Mouse (Mus musculus) neural tube, embryonic 14.5 days (tissue): ENCODE data around the gene Ubr1. TPM values are rescaled to one million over a fixed set of nuclear protein-coding genes. Genes with fewer than 3 reads are reported as not detected.
"Not testable (repeated sequence)": the region's sequence is repeated elsewhere in the genome, so short reads cannot be mapped to it uniquely, and the experiment has no call there.

Source experiments
- ATAC-seq: fragments of 200-750 bp; cut with Nextera tagmentation; 2 replicates; pipeline ENCODE4 v1.8.0; 2017; ENCODE audit warnings: low read depth, mild to moderate bottlenecking, moderate TSS enrichment, moderate library complexity
- H3K27ac ChIP-seq: fragments of 300-500 bp; sonication (generic); 2 replicates; pipeline ENCODE4 v1.5.1; 2014; ENCODE audit warnings: low read depth, mild to moderate bottlenecking, control low read depth, low read length, moderate library complexity, mixed read lengths
- H3K27me3 ChIP-seq: fragments of 300-500 bp; sonication (generic); 2 replicates; pipeline ENCODE4 v1.6.1; 2014; ENCODE audit warnings: low read length; ENCODE audit not compliant: control insufficient read depth, insufficient read depth
- H3K36me3 ChIP-seq: fragments of 300-500 bp; sonication (generic); 2 replicates; pipeline ENCODE4 v1.6.1; 2014; ENCODE audit warnings: low read length, mixed read lengths; ENCODE audit not compliant: control insufficient read depth, insufficient read depth
- H3K4me1 ChIP-seq: fragments of 300-500 bp; sonication (generic); 2 replicates; pipeline ENCODE4 v1.6.1; 2014; ENCODE audit warnings: low read length; ENCODE audit not compliant: control insufficient read depth, insufficient read depth
- H3K4me2 ChIP-seq: fragments of 300-500 bp; sonication (generic); 2 replicates; pipeline ENCODE4 v1.6.1; 2014; ENCODE audit warnings: mild to moderate bottlenecking, low read depth, low read length, control low read depth
- H3K4me3 ChIP-seq: fragments of 300-500 bp; sonication (generic); 2 replicates; pipeline ENCODE4 v1.5.1; 2014; ENCODE audit warnings: low read depth, low read length, control low read depth, mixed read lengths
- H3K9ac ChIP-seq: fragments of 300-500 bp; sonication (generic); replicated peaks from 2 replicates; pipeline ENCODE4 v1.6.1; 2014; ENCODE audit warnings: low read depth, mild to moderate bottlenecking, control low read depth, low read length, mixed read lengths
- H3K9me3 ChIP-seq: fragments of 300-500 bp; sonication (generic); 2 replicates; pipeline ENCODE4 v1.6.1; 2016; ENCODE audit warnings: low read length; ENCODE audit not compliant: control insufficient read depth
- WGBS: fragments of 180-500 bp; shearing (Covaris S2); extraction: QIAGEN DNeasy Blood & Tissue Kit; methylation state at CpG from one replicate; pipeline ENCODE4 v1.1.7; 2014; 5-methylcytosine and 5-hydroxymethylcytosine counted together
- polyA plus RNA-seq: library from polyadenylated mRNA; unstranded; fragments of >200 nt; fragmentation: Nextera tagmentation; extraction: Ambion mirVana; gene quantifications from 2 replicates; pipeline ENCODE4 v1.2.1, GENCODE M21; 2014

Ubr1 gene
- polyA plus RNA-seq, 1 experiment from 2014 or later: 37.9 TPM

- ATAC-seq: no peak
- WGBS: 55% methylated on average over 2 of the region's 2 CpGs
- Histone ChIP-seq H3K36me3 (no peaks in the 10 kb centered on the region), H3K4me3 (no peak overlapping the region), H3K27me3 (no peaks in the 10 kb centered on the region), H3K9me3 (no peaks in the 10 kb centered on the region), H3K9ac (no peak overlapping the region), H3K4me1 (peaks cover 5% of the 10 kb centered on the region; the same call in 1 of the 2 replicates), H3K4me2 (no peak overlapping the region), H3K27ac (no peak overlapping the region)
Measured at GRCm38 (mm10) chr2:120978693-120979037, 8.2 kb upstream of the Ubr1 start.

- H3K4me1 ChIP-seq: peaks cover 5% of the 10 kb centered on the region; the same call in 1 of the 2 replicates
- peak overlapping the region; percentile 89 for H3K27ac ChIP-seq
- H3K4me3 ChIP-seq: peak overlapping the region; percentile 79
- ATAC-seq: 0 out of 2 replicates have a peak, but pooled peaks have one; percentile 2
- H3K4me2 ChIP-seq: peak overlapping the region; percentile 82
- H3K36me3 ChIP-seq: no peaks in the 10 kb centered on the region
- WGBS: 78% methylated on average over 8 of the region's 8 CpGs
- no peaks in the 10 kb centered on the region for H3K9me3 ChIP-seq
- no peaks in the 10 kb centered on the region for H3K27me3 ChIP-seq
- peak overlapping the region; percentile 85 for H3K9ac ChIP-seq
Measured at GRCm38 (mm10) chr2:120977926-120978692, 7.6 kb upstream of the Ubr1 start.

GRCm38 (mm10) chr2:120976990-120977925, 6.7 kb upstream of the Ubr1 start, which contains the start of gene Tmem62:
TSS of gene Tmem62 (plus strand) at chr2:120977017.
- Histone ChIP-seq H3K4me3 (peak within 1 kb of the TSS; percentile 79), H3K9ac (peak within 1 kb of the TSS; percentile 85), H3K36me3 (no peaks in the 10 kb centered on the region), H3K27me3 (no peaks in the 10 kb centered on the region), H3K4me1 (peaks cover 5% of the 10 kb centered on the region; the same call in 1 of the 2 replicates), H3K9me3 (no peaks in the 10 kb centered on the region), H3K4me2 (peak within 1 kb of the TSS; percentile 82), H3K27ac (peak within 1 kb of the TSS; percentile 89)
- whole genome bisulfite sequencing: 2% methylated on average over 59 of the region's 71 CpGs
- ATAC-seq: peak; percentile 85

- ATAC-seq: no peak
- Histone ChIP-seq H3K4me1 (peaks cover 5% of the 10 kb centered on the region; the same call in 1 of the 2 replicates), H3K9ac (no peak overlapping the region), H3K36me3 (no peaks in the 10 kb centered on the region), H3K4me2 (peak overlapping the region; percentile 82; the same call in 1 of the 2 replicates), H3K9me3 (no peaks in the 10 kb centered on the region), H3K27me3 (no peaks in the 10 kb centered on the region), H3K27ac (no peak overlapping the region), H3K4me3 (peak overlapping the region; percentile 79; the same call in 1 of the 2 replicates)
- WGBS: 53% methylated on average over 4 of the region's 4 CpGs
Measured at GRCm38 (mm10) chr2:120976308-120976707, 5.8 kb upstream of the Ubr1 start.

- Histone ChIP-seq H3K36me3 (no peaks in the 10 kb centered on the region), H3K9ac (no peak overlapping the region), H3K4me2 (no peak overlapping the region), H3K4me1 (peaks cover 17% of the 10 kb centered on the region), H3K9me3 (no peaks in the 10 kb centered on the region), H3K4me3 (no peak overlapping the region), H3K27ac (no peak overlapping the region), H3K27me3 (no peaks in the 10 kb centered on the region)
- 18% methylated on average over 5 of the region's 5 CpGs for WGBS
- no peak for ATAC-seq
Measured at GRCm38 (mm10) chr2:120972964-120973363, 2.4 kb upstream of the Ubr1 start.

GRCm38 (mm10) chr2:120972257-120972656, 1.7 kb upstream of the Ubr1 start:
- H3K4me1 ChIP-seq: peaks cover 12% of the 10 kb centered on the region
- H3K27me3 ChIP-seq, H3K4me2 ChIP-seq, H3K9me3 ChIP-seq, ATAC-seq, H3K9ac ChIP-seq, H3K4me3 ChIP-seq, H3K36me3 ChIP-seq, H3K27ac ChIP-seq: not testable (repeated sequence)
- 99% methylated on average over 8 of the region's 8 CpGs for WGBS

- H3K4me3 ChIP-seq: no peak overlapping the region
- no peak overlapping the region for H3K4me2 ChIP-seq
- no peak for ATAC-seq
- no peak overlapping the region for H3K27ac ChIP-seq
- 89% methylated on average over 4 of the region's 4 CpGs for WGBS
- no peaks in the 10 kb centered on the region for H3K9me3 ChIP-seq
- H3K36me3 ChIP-seq: no peaks in the 10 kb centered on the region
- no peaks in the 10 kb centered on the region for H3K27me3 ChIP-seq
- no peak overlapping the region for H3K9ac ChIP-seq
- H3K4me1 ChIP-seq: peaks cover 12% of the 10 kb centered on the region
Measured at GRCm38 (mm10) chr2:120971766-120972165, 1.3 kb upstream of the Ubr1 start.

- WGBS: under 1% methylated on average over 23 of the region's 23 CpGs
- Histone ChIP-seq H3K27ac (peak overlapping the region; percentile 80), H3K4me1 (peaks cover 12% of the 10 kb centered on the region), H3K9me3 (no peaks in the 10 kb centered on the region), H3K27me3 (no peaks in the 10 kb centered on the region), H3K4me2 (peak overlapping the region; percentile 93), H3K4me3 (peak overlapping the region; percentile 71), H3K36me3 (no peaks in the 10 kb centered on the region), H3K9ac (peak overlapping the region; percentile 85)
- ATAC-seq: peak; percentile 77
Measured at GRCm38 (mm10) chr2:120970045-120970539, 423 bp downstream of the Ubr1 start.
